Mouse (Mus musculus) adrenal gland, adult 18-20 months (tissue): ENCODE data around the gene Gpr35. TPM values are rescaled to one million over a fixed set of nuclear protein-coding genes. Genes with fewer than 3 reads are reported as not detected.
A peak's percentile ranks its signal among the peaks of the same experiment; 100 is the strongest.

Experiments
- DNase-seq, 2 experiments: peaks; one replicate each; pipeline ENCODE4 v3.0.0; 2021 to 2022; ENCODE audit warnings: low spot score in 2 of 2
- total RNA-seq, 2 experiments: library from RNA; stranded (reverse); gene quantifications; 1 replicate in 1 of 2; 2 replicates in 1 of 2; pipeline ENCODE4 v1.2.3; 2021

Gpr35 gene
- total RNA-seq, 2 experiments from 2014 or later: 1.4 TPM

DNA sequence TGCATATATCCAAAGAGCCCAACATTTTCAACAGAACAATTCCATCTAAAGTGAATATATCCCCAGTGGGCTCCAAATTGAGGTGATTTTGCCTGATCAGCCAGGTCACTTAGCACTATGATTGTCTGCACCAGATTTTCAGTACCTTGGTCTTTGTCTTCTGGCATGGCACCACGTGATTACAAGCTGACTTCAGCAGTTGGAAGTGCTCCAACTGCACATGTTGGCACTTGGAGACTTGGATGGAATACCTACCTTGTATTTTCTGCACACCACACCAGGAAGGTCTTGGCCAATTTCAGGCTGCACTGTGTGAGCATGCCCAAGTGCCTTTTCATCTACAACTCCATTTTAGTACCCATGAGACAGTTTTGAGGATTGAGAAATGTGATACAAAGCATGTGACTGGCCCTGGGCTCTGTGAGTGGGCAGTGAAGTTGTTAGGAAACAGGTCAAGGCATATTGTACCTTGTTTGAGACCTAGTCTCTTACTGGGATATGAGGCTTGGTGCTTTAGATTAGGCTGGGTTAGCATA lies 20.4 kb upstream of the Gpr35 start:
- no peak for DNase-seq

GRCm38 (mm10) chr1:92933611-92934010 lies 17.1 kb upstream of the Gpr35 start:
- no peak for DNase-seq

DNA sequence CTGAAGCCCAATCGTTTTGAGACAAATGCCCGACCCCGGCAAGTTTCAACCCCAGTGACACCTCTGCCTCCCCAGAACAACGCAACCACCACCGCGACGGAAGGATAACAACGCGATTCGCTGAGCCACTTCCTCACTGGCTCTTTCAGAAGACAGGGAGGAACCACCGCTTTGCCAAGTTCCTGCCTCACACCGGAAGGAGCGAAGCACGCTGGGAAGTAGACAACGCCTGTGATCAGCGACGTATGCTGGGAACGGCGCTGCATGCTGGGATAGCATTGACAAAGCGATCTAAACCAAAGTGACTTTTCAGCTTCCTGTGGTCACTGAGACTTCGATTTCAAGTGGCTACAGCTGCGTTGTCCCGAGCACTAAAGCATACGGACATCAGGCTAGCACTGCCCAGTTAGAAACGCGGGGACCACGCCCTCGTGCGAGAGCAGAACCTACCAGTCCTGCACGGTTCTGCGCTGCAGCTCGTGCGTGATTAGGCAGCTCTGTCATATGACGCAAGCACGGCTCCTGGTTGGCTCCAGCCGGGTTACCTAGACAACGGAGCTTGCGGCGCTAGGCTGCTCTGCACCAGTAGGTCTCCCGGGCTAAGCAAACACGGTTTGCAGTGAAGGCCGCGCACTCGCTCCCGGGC lies 16.4 kb upstream of the Gpr35 start, which contains the start of gene Capn10:
Capn10 (plus strand) TSS at position 195 of the 646 bp plus-strand sequence.
- DNase-seq: peak; percentile 81 to 86

DNA sequence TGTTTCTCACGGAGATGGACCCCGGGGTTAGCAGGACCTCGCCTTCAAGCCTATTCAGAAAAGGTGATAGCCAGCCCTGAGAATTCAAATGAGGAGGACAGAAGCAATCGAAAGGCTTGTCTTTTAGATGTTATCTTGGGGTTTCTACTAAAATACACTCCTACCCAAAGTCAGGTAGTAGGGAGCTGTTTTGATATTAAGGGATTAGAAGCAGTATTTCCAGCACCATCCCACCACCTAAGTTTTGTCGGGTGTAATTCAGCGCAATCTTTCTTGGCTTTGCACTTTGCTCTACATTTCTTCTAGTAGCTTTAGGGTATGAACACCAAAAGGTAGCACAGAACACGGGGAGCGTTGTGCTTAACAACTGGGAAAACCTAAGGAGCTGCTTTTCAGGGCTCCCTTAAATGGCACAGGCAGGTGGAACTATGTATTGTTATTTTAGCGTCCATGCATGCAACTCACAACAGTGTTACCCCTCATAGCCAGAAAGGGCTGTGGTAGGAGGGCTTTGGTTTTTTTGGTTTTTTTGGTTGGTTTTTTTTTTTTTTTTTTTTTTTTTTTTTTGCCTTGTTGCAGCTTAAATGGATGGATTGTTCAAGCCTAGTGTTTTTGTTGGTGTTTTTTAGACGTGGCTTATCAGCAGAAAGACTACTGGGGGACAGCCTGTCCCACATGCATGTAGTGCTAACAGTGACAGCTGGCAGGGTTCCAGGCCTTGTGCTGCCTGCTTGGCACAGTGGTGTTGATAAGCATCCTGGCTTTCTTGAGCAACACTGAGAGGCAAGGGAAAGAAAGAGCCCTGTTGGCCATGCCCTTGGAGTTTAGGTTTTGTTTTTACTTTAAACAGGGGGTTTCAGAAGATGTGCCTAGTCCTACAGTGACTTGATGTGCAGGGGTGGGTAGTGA lies 15.4 kb upstream of the Gpr35 start:
- no peak for DNase-seq

- no peak for DNase-seq
Measured at GRCm38 (mm10) chr1:92935977-92936376, 14.7 kb upstream of the Gpr35 start.

DNA sequence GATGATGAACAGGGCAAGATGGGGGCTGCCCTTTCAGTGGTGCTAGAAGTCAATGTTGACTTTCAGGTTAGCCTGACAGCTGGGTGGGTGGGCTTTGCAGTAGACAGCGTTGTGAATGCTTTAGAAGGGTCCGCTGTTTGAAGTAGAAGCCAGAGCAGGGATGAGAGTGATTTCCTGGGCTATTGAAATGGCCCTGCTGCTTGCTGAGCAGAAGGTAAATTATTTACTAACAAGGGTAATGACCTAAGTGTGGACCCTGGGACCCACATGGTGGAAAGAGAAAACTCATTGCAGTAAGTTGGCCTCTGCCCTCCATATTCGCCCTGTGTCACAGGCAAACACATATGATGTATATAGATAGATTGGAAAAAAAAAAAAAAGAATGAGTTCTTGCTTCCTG lies 14.2 kb upstream of the Gpr35 start:
- no peak for DNase-seq

- no peak for DNase-seq
Measured at GRCm38 (mm10) chr1:92937797-92938196, 12.9 kb upstream of the Gpr35 start.

DNA sequence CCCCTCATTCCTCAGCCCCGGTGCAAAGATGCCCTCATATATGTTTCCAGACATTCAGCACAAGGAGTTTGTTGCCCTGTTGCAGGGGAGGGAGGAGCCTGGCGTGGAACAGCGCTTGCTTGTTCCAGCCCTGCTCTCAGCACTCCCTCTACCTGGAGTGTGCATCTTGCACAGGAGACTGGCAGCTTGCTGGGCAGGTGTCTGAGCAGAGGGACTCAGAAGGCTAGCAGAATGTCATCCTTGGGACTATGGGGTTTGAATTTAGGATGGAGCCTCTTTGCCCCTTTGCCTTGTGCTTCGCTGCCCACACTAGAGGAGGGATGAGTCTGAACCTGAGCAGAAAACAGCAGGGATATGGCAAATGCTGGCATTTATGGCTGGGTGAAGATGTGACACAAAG lies 10.9 kb upstream of the Gpr35 start:
- no peak for DNase-seq

GRCm38 (mm10) chr1:92943219-92943989 lies 7.3 kb upstream of the Gpr35 start:
- DNase-seq: no peak

- no peak for DNase-seq
Measured at GRCm38 (mm10) chr1:92947966-92948365, 2.7 kb upstream of the Gpr35 start.

- no peak for DNase-seq
Measured at GRCm38 (mm10) chr1:92949426-92949825, 1.2 kb upstream of the Gpr35 start.

DNA sequence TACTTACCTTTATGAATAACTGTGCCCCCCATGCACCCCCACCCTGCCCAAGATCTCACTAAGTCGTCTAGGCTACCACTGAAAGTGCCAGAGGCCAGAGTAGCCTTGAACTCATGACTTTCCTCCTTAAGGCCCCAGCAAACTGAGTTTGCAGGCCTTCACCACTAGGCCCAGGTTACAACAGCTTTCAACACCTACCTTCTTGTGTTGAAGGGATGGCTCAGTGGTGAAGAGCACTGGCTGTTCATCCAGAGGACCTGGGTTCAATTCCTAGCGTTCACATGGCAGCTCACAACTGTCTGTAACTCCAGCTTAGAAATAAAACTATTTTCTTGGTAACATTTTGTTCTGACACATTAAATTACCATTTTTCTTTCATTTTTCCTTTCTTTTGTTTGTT lies 3.0 kb downstream of the Gpr35 start:
- DNase-seq: peak in 1 of 2 experiments; percentile 8

DNA sequence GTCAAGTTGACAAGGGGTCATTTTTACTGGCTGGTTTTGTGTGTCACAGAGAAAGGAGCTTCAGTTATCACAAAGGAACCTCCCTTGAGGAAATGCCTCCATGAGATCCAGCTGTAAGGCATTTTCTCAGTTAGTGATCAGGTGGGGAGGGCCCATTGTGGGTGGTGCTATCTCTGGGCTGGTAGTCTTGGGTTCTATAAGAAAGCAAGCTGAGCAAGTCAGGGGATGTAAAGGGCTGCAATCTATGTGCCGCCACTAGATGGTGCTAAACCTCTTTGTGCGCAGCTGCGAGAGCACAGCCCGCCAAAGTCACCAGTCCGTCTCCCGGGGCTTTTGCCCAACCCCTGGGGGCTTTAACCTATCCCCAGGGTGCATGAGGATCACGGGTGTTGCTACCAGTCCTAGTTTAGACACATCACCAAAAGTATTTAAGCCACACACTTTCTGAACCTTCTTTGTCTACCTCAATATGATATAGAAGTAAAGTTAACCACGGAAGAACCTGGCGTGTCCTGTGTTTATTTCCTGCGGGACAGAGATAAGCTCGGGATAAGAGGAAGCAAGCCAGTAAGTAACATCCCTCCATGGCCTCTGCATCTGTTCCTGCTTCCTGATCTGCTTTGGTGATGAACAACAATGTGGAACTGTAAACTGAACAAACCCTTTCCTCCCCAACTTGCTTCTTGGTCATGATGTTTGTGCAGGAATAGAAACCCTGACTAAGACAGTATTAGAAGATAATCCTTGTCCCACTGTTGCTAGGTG lies 6.1 kb downstream of the Gpr35 start:
- DNase-seq: peak; percentile 69 to 70

DNA sequence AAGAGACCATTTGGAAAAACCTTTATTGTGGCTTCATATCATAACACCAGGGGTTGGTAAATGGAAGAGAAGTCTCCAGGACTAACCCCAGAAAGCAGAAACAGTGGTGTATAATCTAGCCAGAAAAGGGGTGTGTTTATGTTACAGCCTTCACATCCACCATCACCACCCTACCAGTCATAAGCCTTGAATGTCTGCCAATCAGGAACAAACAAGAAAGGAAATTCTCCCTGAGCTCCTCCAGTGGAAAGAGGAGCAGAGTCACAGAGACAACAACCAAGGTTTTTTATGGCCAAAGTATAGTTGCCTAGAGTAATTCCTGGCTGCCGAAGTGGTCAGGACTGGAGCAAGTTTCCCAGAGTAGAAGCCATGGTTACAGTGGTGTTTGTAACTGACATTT lies 8.3 kb downstream of the Gpr35 start:
- DNase-seq: peak in 1 of 2 experiments; percentile 14

DNA sequence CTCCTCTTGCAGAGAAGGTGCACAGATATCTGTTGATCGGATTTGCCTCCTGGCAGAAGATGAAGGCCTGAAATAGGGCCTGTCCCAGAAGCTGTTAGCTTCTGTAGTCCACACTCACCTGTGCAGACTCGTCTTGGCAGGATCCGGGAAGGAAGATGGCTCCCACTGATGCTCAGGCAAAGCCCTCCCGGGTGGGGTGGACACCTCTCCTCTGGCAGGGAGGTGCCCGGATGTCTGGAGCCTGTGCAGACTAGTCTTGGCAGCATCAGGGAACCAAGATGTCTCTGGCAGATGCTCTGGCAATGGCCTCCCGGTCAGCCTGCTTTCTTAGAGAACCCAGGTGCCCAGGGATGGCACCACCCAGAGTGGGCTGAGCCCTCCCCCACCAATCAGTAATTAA lies 20.1 kb downstream of the Gpr35 start:
- DNase-seq: peak in 1 of 2 experiments; percentile 15

DNA sequence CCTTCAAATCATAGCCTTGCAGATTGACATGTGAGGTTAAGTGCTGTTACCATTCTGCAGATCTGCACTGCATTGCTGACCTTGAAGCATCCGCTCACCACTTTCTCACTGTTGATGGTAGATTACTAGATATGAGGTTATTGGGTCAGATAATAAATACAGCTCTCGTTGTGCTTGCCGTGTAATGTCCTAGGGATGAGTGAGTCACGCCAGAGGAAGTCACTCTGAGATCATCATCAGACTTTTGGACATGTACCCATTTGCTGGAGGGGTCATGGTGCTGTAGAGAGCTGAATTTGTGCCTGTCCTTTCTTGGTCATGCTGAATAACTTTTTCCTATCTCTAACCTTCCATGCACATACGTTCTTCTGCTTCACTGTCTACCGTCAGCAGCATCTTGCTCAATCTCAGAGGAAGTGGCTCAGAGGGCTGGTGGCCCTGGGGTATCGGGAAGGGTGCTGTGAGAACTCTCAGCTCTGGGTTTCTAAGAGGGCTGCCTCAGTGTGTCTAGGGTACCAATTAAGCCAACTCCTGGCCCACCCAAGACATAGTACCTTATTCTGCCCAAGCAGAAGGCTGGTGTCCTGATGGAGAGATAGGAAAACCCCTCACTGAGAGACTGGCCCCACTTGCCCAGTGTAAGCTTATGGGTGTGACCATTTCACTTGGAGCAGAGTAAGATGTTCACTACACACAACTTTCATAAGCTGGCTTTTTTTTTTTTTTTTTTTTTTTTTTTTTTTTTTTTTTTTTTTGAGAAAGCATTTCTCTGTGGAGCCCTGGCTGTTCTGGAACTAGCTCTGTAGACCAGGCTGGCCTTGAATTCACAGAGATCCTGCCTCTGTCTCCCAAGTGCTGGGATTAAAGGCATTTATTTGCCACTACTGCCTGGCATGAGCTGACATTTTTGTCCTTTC lies 21.5 kb downstream of the Gpr35 start:
- peak in 1 of 2 experiments; percentile 24 for DNase-seq

DNA sequence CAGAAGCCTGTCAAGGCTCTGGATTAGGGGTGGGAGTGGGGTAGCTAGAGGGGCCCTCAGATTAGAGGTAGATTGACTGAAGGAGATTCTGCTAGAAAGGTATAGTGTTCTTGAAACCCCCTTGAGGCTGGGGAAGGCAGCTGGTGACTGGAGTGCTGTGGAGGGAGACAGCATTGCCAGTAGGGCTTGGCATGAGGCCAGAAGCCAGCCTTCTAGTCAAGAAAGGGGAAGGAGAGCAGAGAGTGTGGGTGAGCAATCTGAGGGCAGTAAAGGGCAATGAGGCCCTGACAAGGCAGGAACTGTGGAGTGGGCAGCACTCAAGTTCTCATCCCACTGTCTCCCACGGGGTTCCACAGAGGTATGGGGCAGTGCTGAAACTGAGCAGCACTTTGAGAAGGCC lies 22.2 kb downstream of the Gpr35 start:
- peak; percentile 61 to 63 for DNase-seq

GRCm38 (mm10) chr1:92976141-92976566 lies 25.5 kb downstream of the Gpr35 start:
- DNase-seq: peak in 1 of 2 experiments; percentile 21

- peak in 1 of 2 experiments; percentile 25 for DNase-seq
Measured at GRCm38 (mm10) chr1:92978645-92979044, 28.0 kb downstream of the Gpr35 start.
